Mouse (Mus musculus): ENCODE measurements around the gene Ankrd45.

- TF ChIP-seq CTCF (IDR thresholded peaks at IDR 0.05; ENCODE audit: low read depth, low read length) (no peak), POLR2A (IDR thresholded peaks at IDR 0.05; ENCODE audit: insufficient read depth, low read length) (no peak)
Measured at GRCm38 (mm10) chr1:161160266-161160665, 17.8 kb downstream of the Ankrd45 start.

Measured in ES-Bruce4 (cell line).